Mouse (Mus musculus): ENCODE measurements around the gene Pik3cg.

- TF ChIP-seq POLR2A (IDR thresholded peaks at IDR 0.05; ENCODE audit: borderline replicate concordance, extremely low read depth, insufficient read depth, insufficient read length, poor library complexity, severe bottlenecking): no peak
- no peak for TF ChIP-seq CTCF (IDR thresholded peaks at IDR 0.05; ENCODE audit: borderline replicate concordance, extremely low read depth, insufficient read depth, insufficient read length)
These were observed 28.0 kb upstream of the Pik3cg start for GRCm38 (mm10) chr12:32236450-32236849.
